Mouse (Mus musculus): Measurements from ENCODE around the gene Irak3.
A peak's percentile ranks its signal among the peaks of the same experiment; 100 is the strongest.

- TF ChIP-seq CTCF (IDR thresholded peaks at IDR 0.05; ENCODE audit: low read depth) = peak; percentile 23
- TF ChIP-seq EP300 (IDR thresholded peaks at IDR 0.05; ENCODE audit: low read depth) = no peak
Measured at GRCm38 (mm10) chr10:120111691-120112319, 90.1 kb downstream of the Irak3 start.
